Mouse (Mus musculus) forebrain, embryonic 15.5 days (tissue): ENCODE results near the gene Rab35. TPM values are rescaled to one million over a fixed set of nuclear protein-coding genes. Genes with fewer than 3 reads are reported as not detected.

Experiments used
- ATAC-seq: fragments of 200-750 bp; cut with Nextera tagmentation; replicated peaks from 2 replicates; pipeline ENCODE4 v1.8.0; 2017; ENCODE audit warnings: mild to moderate bottlenecking, moderate TSS enrichment, moderate library complexity
- H3K27ac ChIP-seq: fragments of 300-500 bp; sonication (generic); replicated peaks from 2 replicates; pipeline ENCODE4 v1.5.1; 2015; ENCODE audit warnings: mild to moderate bottlenecking, inconsistent platforms
- H3K27me3 ChIP-seq: fragments of 300-500 bp; sonication (generic); 2 replicates; pipeline ENCODE4 v1.6.1; 2015; ENCODE audit warnings: inconsistent platforms
- H3K36me3 ChIP-seq: fragments of 300-500 bp; sonication (generic); 2 replicates; pipeline ENCODE4 v1.6.1; 2015; ENCODE audit warnings: mild to moderate bottlenecking, inconsistent platforms
- H3K4me1 ChIP-seq: fragments of 300-500 bp; sonication (generic); 2 replicates; pipeline ENCODE4 v1.6.1; 2015; ENCODE audit warnings: inconsistent platforms
- H3K4me2 ChIP-seq: fragments of 300-500 bp; sonication (generic); replicated peaks from 2 replicates; pipeline ENCODE4 v1.6.1; 2015; ENCODE audit warnings: mild to moderate bottlenecking, inconsistent platforms
- H3K4me3 ChIP-seq: fragments of 300-500 bp; sonication (generic); 2 replicates; pipeline ENCODE4 v1.5.1; 2015; ENCODE audit warnings: mild to moderate bottlenecking, inconsistent platforms
- H3K9ac ChIP-seq: fragments of 300-500 bp; sonication (generic); replicated peaks from 2 replicates; pipeline ENCODE4 v1.6.1; 2015; ENCODE audit warnings: mild to moderate bottlenecking, inconsistent platforms
- H3K9me3 ChIP-seq: fragments of 300-500 bp; sonication (generic); 2 replicates; pipeline ENCODE4 v1.6.1; 2016; ENCODE audit warnings: inconsistent platforms
- WGBS: fragments of 180-500 bp; shearing (Covaris S2); methylation state at CpG from one replicate; pipeline ENCODE4 v1.1.7; 2015; ENCODE audit warnings: mixed read lengths; 5-methylcytosine and 5-hydroxymethylcytosine counted together
- polyA plus RNA-seq: library from polyadenylated mRNA; unstranded; fragments of >200 nt; fragmentation: Nextera tagmentation; extraction: Ambion mirVana; gene quantifications from 2 replicates; pipeline ENCODE4 v1.2.1, GENCODE M21; 2015

Gene Rab35
- polyA plus RNA-seq, 1 experiment from 2014 or later: 22.1 TPM

DNA sequence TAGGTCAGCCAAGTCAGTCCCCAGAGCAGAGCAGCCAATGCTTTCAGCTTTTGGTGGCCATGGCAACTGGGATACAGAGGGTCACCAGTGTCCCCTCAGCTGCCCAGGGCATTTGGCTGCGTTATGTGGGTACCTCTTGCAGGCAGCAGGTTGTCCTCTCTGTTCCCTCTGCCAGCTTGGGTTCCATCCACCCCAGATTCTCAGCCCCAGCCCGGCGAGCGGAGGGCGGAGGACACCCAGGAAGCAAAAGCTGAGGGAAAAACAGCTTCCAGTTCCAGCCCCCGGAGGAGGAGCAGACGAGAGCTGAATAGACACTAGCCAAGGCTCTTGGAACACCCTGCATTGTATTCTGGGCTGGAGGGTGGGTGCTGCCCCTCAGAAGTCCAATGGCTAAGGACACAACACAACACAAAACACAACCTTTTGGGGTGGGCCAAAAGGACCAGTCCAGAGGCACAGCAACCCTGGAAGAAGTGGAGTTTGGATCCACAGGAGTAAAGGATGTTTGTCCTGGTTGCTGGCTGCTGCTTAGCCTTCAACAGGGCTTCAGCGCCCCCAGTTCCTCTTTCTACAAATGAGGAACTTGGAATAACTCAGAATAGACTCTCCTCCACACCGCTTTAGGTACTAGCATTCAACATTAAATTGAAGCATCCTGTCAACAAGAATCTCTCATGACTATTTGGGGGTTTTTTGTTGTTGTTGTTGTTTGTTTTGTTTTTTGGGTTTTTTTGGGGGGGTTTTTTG, 7.8 kb upstream of the Rab35 start:
- H3K4me1 ChIP-seq: no peaks in the 10 kb centered on the region
- ATAC-seq: no peak
- no peaks in the 10 kb centered on the region for H3K9me3 ChIP-seq
- no peak overlapping the region for H3K9ac ChIP-seq
- peaks cover 22% of the 10 kb centered on the region for H3K36me3 ChIP-seq
- WGBS: 73% methylated on average over 9 of the region's 9 CpGs
- H3K27ac ChIP-seq: no peak overlapping the region
- H3K4me3 ChIP-seq: no peak overlapping the region
- no peak overlapping the region for H3K4me2 ChIP-seq
- no peaks in the 10 kb centered on the region for H3K27me3 ChIP-seq

DNA sequence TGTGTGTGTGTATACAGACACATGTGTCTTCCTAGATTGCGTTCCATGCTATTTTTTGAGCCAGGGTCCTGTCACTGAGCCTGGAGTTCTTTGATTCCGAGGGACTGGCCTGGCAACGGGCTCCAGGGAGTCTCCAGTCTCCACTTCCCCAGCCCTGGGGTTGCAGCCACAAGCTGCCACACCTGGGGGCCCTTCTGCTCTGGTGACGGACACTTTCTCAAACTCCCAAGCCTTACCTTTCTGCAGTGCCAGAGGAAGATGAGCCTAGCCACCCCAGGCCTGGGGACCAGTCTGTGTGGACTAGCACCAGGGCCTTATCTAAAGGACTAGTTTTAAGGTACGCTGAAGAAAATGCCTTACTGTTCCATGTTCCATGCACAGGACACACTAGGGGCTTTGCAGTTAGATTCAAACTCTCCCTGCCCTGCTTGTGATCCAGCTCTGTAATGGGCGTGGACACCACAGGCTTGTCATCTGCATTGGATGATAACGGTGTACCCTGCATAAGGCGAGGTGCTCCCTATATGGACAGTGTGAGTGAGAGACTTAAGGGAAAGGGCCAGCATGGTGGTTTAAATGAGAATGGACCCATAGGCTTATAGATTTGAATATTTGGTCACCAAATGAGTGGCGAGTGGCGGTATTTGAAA, 5.3 kb upstream of the Rab35 start:
- ATAC-seq: no peak
- WGBS: 93% methylated on average over 10 of the region's 10 CpGs
- H3K27ac ChIP-seq: no peak overlapping the region
- H3K9me3 ChIP-seq: no peaks in the 10 kb centered on the region
- no peaks in the 10 kb centered on the region for H3K27me3 ChIP-seq
- H3K36me3 ChIP-seq: peaks cover 7% of the 10 kb centered on the region
- H3K9ac ChIP-seq: no peak overlapping the region
- H3K4me1 ChIP-seq: peaks cover 8% of the 10 kb centered on the region
- H3K4me3 ChIP-seq: no peak overlapping the region
- no peak overlapping the region for H3K4me2 ChIP-seq

GRCm38 (mm10) chr5:115628083-115628482, 3.6 kb upstream of the Rab35 start:
- ATAC-seq: no peak
- no peak overlapping the region for H3K27ac ChIP-seq
- 79% methylated on average over 8 of the region's 8 CpGs for WGBS

DNA sequence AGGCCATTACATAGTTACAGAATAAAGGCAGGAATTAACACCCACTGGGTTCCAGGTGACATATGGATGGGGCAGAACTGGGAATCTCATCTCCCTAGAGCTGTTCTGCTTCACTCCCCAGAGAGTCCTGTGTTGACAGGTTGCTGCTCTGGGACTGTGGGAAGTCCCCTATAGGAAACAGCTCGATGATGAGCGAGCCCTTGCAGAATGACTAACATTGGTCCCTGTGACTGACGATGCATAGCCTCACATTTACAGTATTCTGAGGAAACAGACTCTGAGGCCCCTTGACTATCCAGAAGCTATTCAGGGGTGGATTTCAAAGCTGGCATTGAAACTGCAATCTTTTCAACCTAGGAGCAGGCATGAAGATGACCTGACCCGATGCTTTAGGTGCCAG, 2.0 kb upstream of the Rab35 start:
- Histone ChIP-seq H3K4me2 (no peak overlapping the region), H3K27ac (no peak overlapping the region), H3K9me3 (no peaks in the 10 kb centered on the region), H3K4me3 (no peak overlapping the region), H3K27me3 (no peaks in the 10 kb centered on the region), H3K9ac (no peak overlapping the region), H3K4me1 (peaks cover 31% of the 10 kb centered on the region), H3K36me3 (no peaks in the 10 kb centered on the region)
- WGBS: 97% methylated on average over 4 of the region's 4 CpGs
- no peak for ATAC-seq

More at GRCm38 (mm10) chr5:115628083-115628482, 3.6 kb upstream of the Rab35 start:
- Histone ChIP-seq H3K27me3 (no peaks in the 10 kb centered on the region), H3K4me3 (no peak overlapping the region), H3K36me3 (peaks cover 1% of the 10 kb centered on the region; the same call in 1 of the 2 replicates), H3K9me3 (no peaks in the 10 kb centered on the region), H3K9ac (no peak overlapping the region), H3K4me1 (peaks cover 15% of the 10 kb centered on the region), H3K4me2 (no peak overlapping the region)

DNA sequence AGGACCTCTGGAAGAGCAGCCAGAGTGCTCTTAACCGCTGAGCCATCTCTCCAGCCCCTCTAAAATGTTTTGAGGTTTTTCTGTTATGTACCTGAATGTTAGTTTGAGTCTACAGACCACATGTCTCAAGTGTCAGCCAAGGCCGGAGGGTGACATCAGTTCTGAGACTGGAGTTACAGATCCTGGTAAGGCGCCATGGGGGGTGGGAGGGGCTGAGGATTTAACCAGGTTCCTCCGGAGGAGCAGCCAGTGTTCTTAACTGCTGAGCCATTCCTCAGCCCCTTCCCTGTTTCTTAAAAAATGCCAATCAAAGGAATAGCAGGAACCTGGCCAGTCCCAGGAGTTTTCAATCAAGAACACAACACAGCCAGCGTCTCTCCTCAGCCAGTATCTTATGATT, 1.4 kb upstream of the Rab35 start:
- no peaks in the 10 kb centered on the region for H3K27me3 ChIP-seq
- H3K4me3 ChIP-seq: no peak overlapping the region
- H3K9me3 ChIP-seq: no peaks in the 10 kb centered on the region
- no peak for ATAC-seq
- H3K4me1 ChIP-seq: peaks cover 37% of the 10 kb centered on the region
- no peaks in the 10 kb centered on the region for H3K36me3 ChIP-seq
- H3K4me2 ChIP-seq: no peak overlapping the region
- WGBS: 50% methylated on average over 5 of the region's 5 CpGs
- no peak overlapping the region for H3K27ac ChIP-seq
- no peak overlapping the region for H3K9ac ChIP-seq

DNA sequence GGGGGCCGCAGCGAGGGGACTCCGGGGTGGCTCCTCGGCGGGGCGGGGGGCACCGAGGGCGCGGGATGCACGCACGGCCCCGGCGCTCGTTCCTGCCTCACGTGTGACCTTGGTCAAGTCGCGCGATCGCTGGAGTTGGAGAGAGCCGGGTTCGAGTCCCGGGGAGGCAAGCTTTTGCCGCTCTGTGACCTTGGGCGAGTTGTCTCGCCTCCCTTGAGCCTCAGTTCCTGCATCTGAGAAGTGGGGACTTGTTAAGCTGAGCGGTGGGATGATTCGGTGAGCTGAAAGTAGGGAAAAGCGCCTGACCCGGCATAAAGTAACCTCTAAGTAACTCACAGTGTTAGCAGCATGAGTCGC, 628 bp downstream of the Rab35 start:
- H3K36me3 ChIP-seq: no peaks in the 10 kb centered on the region
- peak overlapping the region; percentile 75 for H3K4me2 ChIP-seq
- no peak for ATAC-seq
- peaks cover 44% of the 10 kb centered on the region for H3K4me1 ChIP-seq
- 2% methylated on average over 28 of the region's 30 CpGs for WGBS
- H3K4me3 ChIP-seq: peak overlapping the region; percentile 88
- H3K27ac ChIP-seq: peak overlapping the region; percentile 90; the same call in 1 of the 2 replicates
- H3K9me3 ChIP-seq: no peaks in the 10 kb centered on the region
- no peaks in the 10 kb centered on the region for H3K27me3 ChIP-seq
- H3K9ac ChIP-seq: peak overlapping the region; percentile 68

GRCm38 (mm10) chr5:115633060-115633459, 1.4 kb downstream of the Rab35 start:
- H3K4me1 ChIP-seq: peaks cover 44% of the 10 kb centered on the region
- ATAC-seq: no peak
- H3K4me2 ChIP-seq: peak overlapping the region; percentile 75
- peak overlapping the region; percentile 88 for H3K4me3 ChIP-seq
- H3K27me3 ChIP-seq: no peaks in the 10 kb centered on the region
- no peaks in the 10 kb centered on the region for H3K36me3 ChIP-seq
- H3K9me3 ChIP-seq: no peaks in the 10 kb centered on the region
- H3K27ac ChIP-seq: no peak overlapping the region
- WGBS: 61% methylated on average over 4 of the region's 4 CpGs
- H3K9ac ChIP-seq: peak overlapping the region; percentile 68

GRCm38 (mm10) chr5:115634046-115634445, 2.3 kb downstream of the Rab35 start:
- Histone ChIP-seq H3K4me2 (no peak overlapping the region), H3K4me1 (peaks cover 44% of the 10 kb centered on the region), H3K9ac (no peak overlapping the region)

DNA sequence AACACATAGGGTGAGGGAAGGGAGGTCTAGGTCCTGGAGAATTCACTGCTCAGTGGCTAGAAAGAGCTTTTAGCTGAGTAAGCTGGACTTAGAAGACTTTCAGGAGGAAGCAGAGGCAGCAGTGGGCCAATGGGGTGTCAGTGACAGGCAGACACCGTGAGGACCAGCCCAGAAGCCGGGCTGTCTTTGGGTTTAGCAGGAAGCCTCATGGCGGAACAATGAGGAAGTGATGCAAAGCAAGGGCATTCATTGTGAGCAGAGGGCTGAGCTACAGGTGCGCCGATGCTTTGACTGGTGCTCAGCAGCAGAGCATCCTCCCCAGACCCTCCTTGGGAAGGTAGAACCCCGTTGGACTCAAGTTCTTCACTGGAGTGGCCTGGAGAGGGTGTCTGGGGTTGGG, 3.8 kb downstream of the Rab35 start:
- Histone ChIP-seq H3K9ac (no peak overlapping the region), H3K4me2 (no peak overlapping the region), H3K27ac (no peak overlapping the region), H3K4me1 (peaks cover 44% of the 10 kb centered on the region), H3K4me3 (no peak overlapping the region), H3K36me3 (peaks cover 19% of the 10 kb centered on the region), H3K27me3 (no peaks in the 10 kb centered on the region), H3K9me3 (no peaks in the 10 kb centered on the region)
- ATAC-seq: no peak
- WGBS: 69% methylated on average over 6 of the region's 6 CpGs

More at GRCm38 (mm10) chr5:115634046-115634445, 2.3 kb downstream of the Rab35 start:
- Histone ChIP-seq H3K4me3 (no peak overlapping the region), H3K27ac (no peak overlapping the region), H3K9me3 (no peaks in the 10 kb centered on the region), H3K27me3 (no peaks in the 10 kb centered on the region), H3K36me3 (peaks cover 7% of the 10 kb centered on the region)
- WGBS: 91% methylated on average over 8 of the region's 8 CpGs
- no peak for ATAC-seq

- Histone ChIP-seq H3K9me3 (no peaks in the 10 kb centered on the region), H3K4me3 (no peak overlapping the region), H3K4me2 (no peak overlapping the region), H3K36me3 (peaks cover 70% of the 10 kb centered on the region), H3K4me1 (no peaks in the 10 kb centered on the region), H3K9ac (no peak overlapping the region), H3K27ac (no peak overlapping the region), H3K27me3 (no peaks in the 10 kb centered on the region)
- no peak for ATAC-seq
- 87% methylated on average over 9 of the region's 9 CpGs for WGBS
These were observed 12.5 kb downstream of the Rab35 start for GRCm38 (mm10) chr5:115644192-115644591.

DNA sequence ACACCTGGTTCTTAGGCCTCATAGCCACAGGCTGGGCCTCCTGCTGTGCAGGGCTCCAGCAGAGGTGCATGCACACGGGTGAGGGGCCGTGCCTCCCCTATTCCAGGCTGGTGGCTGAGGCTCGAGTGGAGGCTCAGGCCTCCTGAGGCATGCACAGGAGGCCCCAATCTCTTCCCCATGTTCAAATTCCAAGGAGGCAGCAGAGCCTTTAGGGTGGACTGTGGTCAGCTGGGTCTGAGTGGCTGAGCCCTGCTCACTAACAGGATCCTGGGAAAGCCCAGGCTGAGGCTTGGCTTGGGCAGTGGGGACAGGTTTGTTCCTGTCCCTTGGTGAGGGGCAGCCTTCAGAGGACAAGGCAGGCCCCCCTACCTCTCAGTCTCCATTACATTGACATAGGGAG, 17.2 kb downstream of the Rab35 start:
- Histone ChIP-seq H3K4me1 (peaks cover 12% of the 10 kb centered on the region), H3K36me3 (peaks cover 41% of the 10 kb centered on the region), H3K27ac (no peak overlapping the region), H3K4me2 (no peak overlapping the region), H3K4me3 (no peak overlapping the region), H3K27me3 (no peaks in the 10 kb centered on the region), H3K9ac (no peak overlapping the region), H3K9me3 (no peaks in the 10 kb centered on the region)
- ATAC-seq: no peak
- 63% methylated on average over 3 of the region's 3 CpGs for WGBS

DNA sequence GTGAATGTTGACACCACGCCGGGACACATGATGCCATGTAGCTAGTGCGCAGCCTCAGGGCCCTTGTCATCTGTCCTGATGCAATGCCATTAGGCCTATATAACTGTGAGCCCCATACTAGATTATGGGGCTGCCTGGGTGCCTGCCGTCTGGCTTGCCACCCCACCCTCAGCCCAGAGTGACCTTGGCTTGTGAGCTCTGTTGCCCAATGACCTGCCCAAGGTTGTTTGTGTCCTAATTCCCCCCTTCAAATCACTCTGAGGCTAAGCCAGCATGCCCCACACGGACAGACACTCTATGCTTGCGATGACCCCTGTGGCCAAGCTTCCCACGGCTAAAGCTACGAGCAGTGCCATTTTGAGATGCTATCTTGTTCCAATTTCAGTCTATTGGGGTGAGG, 18.0 kb downstream of the Rab35 start:
- no peak overlapping the region for H3K4me3 ChIP-seq
- H3K36me3 ChIP-seq: peaks cover 35% of the 10 kb centered on the region
- ATAC-seq: no peak
- peaks cover 12% of the 10 kb centered on the region for H3K4me1 ChIP-seq
- H3K27ac ChIP-seq: no peak overlapping the region
- no peaks in the 10 kb centered on the region for H3K9me3 ChIP-seq
- H3K4me2 ChIP-seq: no peak overlapping the region
- no peaks in the 10 kb centered on the region for H3K27me3 ChIP-seq
- H3K9ac ChIP-seq: no peak overlapping the region
- 89% methylated on average over 8 of the region's 8 CpGs for WGBS
